Mouse (Mus musculus) liver, embryonic 18 days (tissue): ENCODE data around the gene Olfr1222. TPM values are rescaled to one million over a fixed set of nuclear protein-coding genes. Genes with fewer than 3 reads are reported as not detected.

Experiments
- polyA plus RNA-seq: library from polyadenylated mRNA; depleted of rRNA; stranded (reverse); fragments of >200 nt; gene quantifications from 2 replicates; pipeline ENCODE4 v1.2.3, GENCODE M21; 2012; rRNA removed

Olfr1222 gene
- not detected in 2 replicates for polyA plus RNA-seq

DNA sequence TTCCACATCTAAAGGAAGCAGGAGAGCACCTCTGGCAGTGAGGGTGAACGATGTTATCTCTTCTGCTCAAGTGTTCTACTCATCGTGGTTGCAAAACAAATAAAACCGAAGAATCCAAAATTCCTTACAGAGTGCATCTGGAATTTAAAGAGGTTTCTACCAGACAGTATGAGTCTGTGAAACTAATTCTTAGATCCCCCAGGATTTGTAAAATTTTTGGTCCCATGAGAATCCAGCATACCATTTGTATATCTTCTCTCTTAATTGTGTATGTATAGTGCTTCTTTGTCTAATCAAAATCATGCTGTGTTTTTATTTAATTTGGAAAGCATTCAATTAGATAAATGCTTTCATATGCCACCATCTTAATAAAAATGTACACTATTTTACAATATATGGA lies at the start of gene Olfr1222:
TSS of gene Olfr1222 (minus strand) at position 101 of the 400 bp plus-strand sequence.

DNA sequence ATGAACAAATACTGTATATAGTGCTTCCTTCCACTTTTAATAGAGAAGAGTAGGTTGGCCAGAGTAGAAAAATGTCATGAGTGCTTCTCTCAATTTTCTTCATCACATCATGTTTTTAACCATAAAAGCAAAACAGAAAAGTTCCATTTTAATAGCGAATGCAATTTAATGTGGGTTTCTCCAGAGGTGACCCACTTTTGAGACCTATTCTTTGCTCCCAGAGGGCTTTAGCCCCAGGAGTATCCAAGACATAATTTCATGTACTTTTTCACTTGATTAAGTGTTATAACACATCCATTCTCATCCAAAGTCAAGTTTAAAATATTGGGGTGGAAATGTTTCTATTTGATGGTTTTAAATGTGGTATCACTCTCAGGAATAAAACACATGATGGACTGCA lies 41.7 kb upstream of the Olfr1222 start, which contains the start of gene Olfr1225:
TSS of gene Olfr1225 (minus strand) at position 101 of the 400 bp plus-strand sequence.

DNA sequence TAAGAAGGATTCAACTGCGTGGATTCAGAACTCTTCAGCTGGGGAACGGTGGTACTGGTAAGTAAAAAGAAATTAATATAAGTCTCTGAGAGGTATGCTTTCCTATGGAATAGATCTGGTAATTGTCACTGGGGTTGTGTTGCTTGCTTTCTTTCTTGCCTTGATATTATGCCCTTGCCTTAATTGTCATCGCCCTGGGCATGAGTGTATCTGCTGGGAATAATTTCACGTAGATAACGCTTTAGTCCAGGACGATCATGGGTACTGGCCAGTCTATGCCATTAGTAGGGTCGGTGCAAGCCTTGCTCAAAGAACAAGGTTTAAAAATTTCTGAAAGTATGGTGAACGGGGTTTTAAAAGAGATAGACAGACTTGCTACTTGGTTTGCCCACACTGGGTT lies 31.1 kb upstream of the Olfr1222 start, which contains the start of gene Olfr1224-ps1:
TSS of gene Olfr1224-ps1 (minus strand) at position 101 of the 400 bp plus-strand sequence.

DNA sequence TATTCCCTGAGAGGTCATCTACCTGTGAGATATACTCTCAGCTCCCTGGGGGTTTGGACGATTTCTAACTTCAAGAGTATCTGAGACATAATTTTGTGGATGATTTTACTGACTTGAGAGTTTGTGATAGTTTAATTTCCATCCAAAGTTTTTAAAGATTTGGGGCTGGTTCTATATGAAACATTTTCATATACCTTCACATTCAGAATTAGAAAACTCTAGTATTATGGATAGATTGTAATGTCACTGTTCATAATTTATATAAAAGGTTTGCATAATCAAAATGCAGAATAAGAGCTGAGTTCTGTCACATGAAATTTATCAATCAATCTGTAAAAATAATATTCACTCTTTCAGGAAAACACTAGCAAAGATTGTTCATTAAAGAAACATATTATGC lies 18.6 kb upstream of the Olfr1222 start, which contains the start of gene Olfr1223:
TSS of gene Olfr1223 (minus strand) at position 101 of the 400 bp plus-strand sequence.

DNA sequence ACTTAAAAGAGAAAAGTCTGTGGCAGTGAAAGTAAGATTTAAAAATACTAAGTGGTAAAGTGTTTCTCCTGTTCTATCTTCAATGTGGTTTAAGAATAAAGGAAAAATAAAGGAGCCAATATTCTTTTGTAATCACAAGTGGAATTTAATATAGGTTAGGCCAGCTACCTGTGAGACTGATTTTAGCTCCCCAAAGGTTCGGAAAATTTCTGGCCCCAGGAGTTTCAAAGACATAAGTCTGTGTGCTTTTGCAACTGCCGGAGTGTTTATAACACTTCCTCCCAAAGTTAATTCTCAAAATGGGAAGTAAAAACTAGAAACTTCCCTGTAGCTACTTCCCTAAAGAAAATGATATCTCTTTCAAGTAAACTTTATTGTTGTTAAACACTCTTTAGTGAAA lies 15.7 kb downstream of the Olfr1222 start, which contains the start of gene Olfr1221:
TSS of gene Olfr1221 (minus strand) at position 101 of the 400 bp plus-strand sequence.

DNA sequence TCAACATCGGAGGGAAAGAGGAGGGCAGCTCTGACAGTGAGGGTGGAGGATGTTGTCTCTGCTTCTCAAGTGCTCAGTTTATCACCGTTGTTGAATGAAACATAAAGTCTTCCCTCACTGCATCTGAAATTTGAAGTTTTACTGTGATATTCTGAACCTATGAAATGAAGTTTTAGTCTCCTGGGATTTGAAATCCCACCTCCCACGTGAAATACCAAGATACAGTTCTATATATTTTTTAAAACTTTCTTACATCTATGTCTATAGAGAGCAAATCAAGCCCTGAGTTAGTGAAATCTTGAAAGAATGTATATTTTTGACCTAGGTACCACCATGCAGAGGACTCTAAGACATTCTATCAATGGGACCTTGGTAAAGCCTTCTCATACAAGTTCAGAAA lies 26.1 kb downstream of the Olfr1222 start, which contains the start of gene Olfr1220:
TSS of gene Olfr1220 (minus strand) at position 101 of the 400 bp plus-strand sequence.

DNA sequence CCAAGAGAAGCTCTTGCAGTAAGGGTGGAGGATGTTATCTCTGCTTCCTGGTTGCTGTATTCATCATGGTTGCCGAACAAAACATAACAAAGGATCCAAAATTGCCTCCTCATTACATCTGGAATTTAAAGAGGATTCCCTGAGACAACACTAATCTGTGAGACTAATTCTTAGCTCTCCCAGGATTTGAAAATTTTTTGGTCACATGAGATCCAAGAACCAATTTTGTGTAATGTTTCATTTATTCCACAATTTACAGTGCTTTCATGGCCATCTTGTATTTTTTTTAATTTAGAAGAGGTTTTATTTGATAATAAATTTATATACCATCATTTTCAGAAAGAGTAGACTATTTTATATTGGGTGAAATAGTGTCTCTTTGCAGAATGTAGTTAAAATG lies 49.4 kb downstream of the Olfr1222 start, which contains the start of gene Olfr1219:
TSS of gene Olfr1219 (minus strand) at position 101 of the 400 bp plus-strand sequence.

Other genes starting within 250 kb of the Olfr1222 start
- not detected in 2 replicates for gene Olfr1208, start 230.7 kb downstream of the Olfr1222 start, polyA plus RNA-seq
- not detected in 2 replicates for gene Olfr1209, start 217.9 kb downstream of the Olfr1222 start, polyA plus RNA-seq
- gene Olfr1211, start 194.9 kb downstream of the Olfr1222 start, polyA plus RNA-seq, result not detected in 2 replicates
- not detected in 2 replicates for gene Olfr1212, start 179.1 kb downstream of the Olfr1222 start, polyA plus RNA-seq
- gene Gm13762, start 152.8 kb downstream of the Olfr1222 start, polyA plus RNA-seq, result not detected in 2 replicates
- not detected in 2 replicates for gene Olfr1214, start 140.4 kb downstream of the Olfr1222 start, polyA plus RNA-seq
- gene Olfr1215, start 126.1 kb downstream of the Olfr1222 start, polyA plus RNA-seq, result not detected in 2 replicates
- gene Olfr1216, start 114.7 kb downstream of the Olfr1222 start, polyA plus RNA-seq, result not detected in 2 replicates
- not detected in 2 replicates for gene Olfr1217, start 101.0 kb downstream of the Olfr1222 start, polyA plus RNA-seq
- not detected in 2 replicates for gene Olfr1218, start 71.9 kb downstream of the Olfr1222 start, polyA plus RNA-seq
- gene Olfr1219, start 49.5 kb downstream of the Olfr1222 start, polyA plus RNA-seq, result not detected in 2 replicates
- not detected in 2 replicates for gene Olfr1220, start 26.2 kb downstream of the Olfr1222 start, polyA plus RNA-seq
- not detected in 2 replicates for gene Olfr1221, start 15.8 kb downstream of the Olfr1222 start, polyA plus RNA-seq
- not detected in 2 replicates for gene Olfr1223, start 18.5 kb upstream of the Olfr1222 start, polyA plus RNA-seq
- not detected in 2 replicates for gene Olfr1224-ps1, start 31.0 kb upstream of the Olfr1222 start, polyA plus RNA-seq
- not detected in 2 replicates for gene Olfr1225, start 41.6 kb upstream of the Olfr1222 start, polyA plus RNA-seq
- not detected in 2 replicates for gene Olfr1226, start 67.0 kb upstream of the Olfr1222 start, polyA plus RNA-seq
- gene Olfr1228, start 121.0 kb upstream of the Olfr1222 start, polyA plus RNA-seq, result not detected in 2 replicates
- not detected in 2 replicates for gene Olfr1229, start 155.0 kb upstream of the Olfr1222 start, polyA plus RNA-seq
- gene Olfr1230, start 164.2 kb upstream of the Olfr1222 start, polyA plus RNA-seq, result not detected in 2 replicates
- gene Olfr1231, start 174.0 kb upstream of the Olfr1222 start, polyA plus RNA-seq, result not detected in 2 replicates
- not detected in 2 replicates for gene Olfr1232, start 196.6 kb upstream of the Olfr1222 start, polyA plus RNA-seq
- not detected in 2 replicates for gene Olfr1233, start 209.3 kb upstream of the Olfr1222 start, polyA plus RNA-seq
- not detected in 2 replicates for gene Olfr1234, start 231.8 kb upstream of the Olfr1222 start, polyA plus RNA-seq